Mouse (Mus musculus) midbrain, postnatal 0 days (tissue): ENCODE results near the gene Csf2. TPM values are rescaled to one million over a fixed set of nuclear protein-coding genes. Genes with fewer than 3 reads are reported as not detected.

Experiments used
- ATAC-seq: fragments of 200-750 bp; cut with Nextera tagmentation; 2 replicates; pipeline ENCODE4 v1.8.0; 2017; ENCODE audit warnings: moderate number of reproducible peaks, mild to moderate bottlenecking, moderate TSS enrichment, moderate library complexity; ENCODE audit not compliant: low FRiP score
- DNase-seq: peaks from one replicate; pipeline ENCODE4 v3.0.0-alpha.2; 2015; ENCODE audit warnings: low spot score
- H3K27ac ChIP-seq: fragments of 300-500 bp; sonication (generic); 2 replicates; pipeline ENCODE4 v1.5.1; 2014; ENCODE audit warnings: low read depth, mild to moderate bottlenecking, low read length, mixed read lengths
- H3K27me3 ChIP-seq: fragments of 300-500 bp; sonication (generic); 2 replicates; pipeline ENCODE4 v1.6.1; 2014; ENCODE audit warnings: low read length, control low read depth, mixed read lengths; ENCODE audit not compliant: insufficient read depth
- H3K36me3 ChIP-seq: fragments of 300-500 bp; sonication (generic); 2 replicates; pipeline ENCODE4 v1.6.1; 2014; ENCODE audit warnings: low read length, control low read depth, mixed read lengths; ENCODE audit not compliant: insufficient read depth
- H3K4me1 ChIP-seq: fragments of 300-500 bp; sonication (generic); 2 replicates; pipeline ENCODE4 v1.6.1; 2014; ENCODE audit warnings: mild to moderate bottlenecking, control low read depth, antibody characterized with exemption, low read length, mixed read lengths; ENCODE audit not compliant: insufficient read depth
- H3K4me2 ChIP-seq: fragments of 300-500 bp; sonication (generic); 2 replicates; pipeline ENCODE4 v1.6.1; 2014; ENCODE audit warnings: low read depth, mild to moderate bottlenecking, low read length, mixed read lengths; ENCODE audit not compliant: poor library complexity, severe bottlenecking
- H3K4me3 ChIP-seq: fragments of 300-500 bp; sonication (generic); 2 replicates; pipeline ENCODE4 v1.5.1; 2014; ENCODE audit warnings: low read depth, mild to moderate bottlenecking, low read length, moderate library complexity
- H3K9ac ChIP-seq: fragments of 300-500 bp; sonication (generic); replicated peaks from 2 replicates; pipeline ENCODE4 v1.6.1; 2014; ENCODE audit warnings: mild to moderate bottlenecking, low read length, moderate library complexity, mixed read lengths; ENCODE audit not compliant: poor library complexity, severe bottlenecking
- H3K9me3 ChIP-seq: fragments of 300-500 bp; sonication (generic); 2 replicates; pipeline ENCODE4 v1.6.1; 2016; ENCODE audit warnings: low read length, control low read depth
- CTCF ChIP-seq: IDR thresholded peaks from 2 replicates; pipeline ENCODE4 v1.5.1; 2016; ENCODE audit warnings: antibody characterized with exemption, mild to moderate bottlenecking
- WGBS: fragments of 180-500 bp; shearing (Covaris S2); extraction: QIAGEN DNeasy Blood & Tissue Kit; methylation state at CpG from one replicate; pipeline ENCODE4 v1.1.7; 2014; 5-methylcytosine and 5-hydroxymethylcytosine counted together
- polyA plus RNA-seq: library from polyadenylated mRNA; unstranded; fragments of >200 nt; fragmentation: Nextera tagmentation; extraction: Ambion mirVana; gene quantifications from 2 replicates; pipeline ENCODE4 v1.2.1, GENCODE M21; 2015
- total RNA-seq: library from RNA; depleted of rRNA; stranded (reverse); fragments of >200 nt; gene quantifications from 2 replicates; pipeline ENCODE4 v1.2.3, GENCODE M21; 2014

The Csf2 gene
- total and polyA plus RNA-seq, 2 experiments from 2014 or later, result not detected

GRCm38 (mm10) chr11:54292163-54292562, 42.7 kb upstream of the Csf2 start:
- no peaks in the 10 kb centered on the region for H3K4me1 ChIP-seq
- no peak for TF ChIP-seq CTCF
- 91% methylated on average over 2 of the region's 2 CpGs for WGBS

DNA sequence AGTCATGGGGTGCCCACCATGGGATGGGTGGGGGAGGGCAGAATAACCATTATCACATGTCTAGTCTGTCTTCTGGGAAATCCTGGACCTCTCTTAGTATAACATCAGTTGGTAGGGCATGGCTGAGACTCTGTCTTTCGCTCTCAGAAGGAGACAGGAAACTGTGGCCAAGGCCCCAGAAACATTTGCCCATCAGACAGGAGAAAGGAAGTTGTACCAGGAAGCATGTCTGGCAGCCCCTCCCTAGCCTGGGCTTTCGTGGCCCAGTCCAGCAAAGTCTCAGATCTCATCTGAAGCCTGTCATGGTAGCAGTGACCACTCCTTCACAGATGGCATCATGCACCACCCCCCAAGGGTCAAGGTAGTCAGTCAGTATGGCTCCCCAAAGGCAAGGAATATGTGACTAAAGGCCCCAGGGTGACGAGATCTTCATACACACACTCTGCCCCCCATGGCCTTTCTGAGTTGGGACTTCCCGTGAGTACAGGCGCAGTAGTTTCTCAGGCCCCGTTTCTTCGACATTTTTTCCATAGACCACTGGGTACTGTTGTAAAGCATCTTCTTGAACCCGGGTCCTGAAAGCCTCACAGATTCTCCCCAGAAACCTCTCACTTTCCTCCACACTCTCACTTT, 38.5 kb upstream of the Csf2 start:
- H3K9me3 ChIP-seq, result no peaks in the 10 kb centered on the region
- ATAC-seq, result no peak
- no peaks in the 10 kb centered on the region for H3K36me3 ChIP-seq
- DNase-seq, result no peak
- H3K4me3 ChIP-seq, result no peak overlapping the region
- no peak overlapping the region for H3K27ac ChIP-seq
- no peaks in the 10 kb centered on the region for H3K27me3 ChIP-seq
- no peak overlapping the region for H3K4me2 ChIP-seq
- H3K4me1 ChIP-seq, result no peaks in the 10 kb centered on the region
- WGBS, result 88% methylated on average over 8 of the region's 8 CpGs
- TF ChIP-seq CTCF, result no peak
- no peak overlapping the region for H3K9ac ChIP-seq

More at GRCm38 (mm10) chr11:54292163-54292562, 42.7 kb upstream of the Csf2 start:
- H3K4me2 ChIP-seq, result no peak overlapping the region
- no peaks in the 10 kb centered on the region for H3K36me3 ChIP-seq
- DNase-seq, result no peak
- no peak for ATAC-seq
- no peaks in the 10 kb centered on the region for H3K27me3 ChIP-seq
- H3K9me3 ChIP-seq, result no peaks in the 10 kb centered on the region
- no peak overlapping the region for H3K9ac ChIP-seq
- no peak overlapping the region for H3K4me3 ChIP-seq
- no peak overlapping the region for H3K27ac ChIP-seq

DNA sequence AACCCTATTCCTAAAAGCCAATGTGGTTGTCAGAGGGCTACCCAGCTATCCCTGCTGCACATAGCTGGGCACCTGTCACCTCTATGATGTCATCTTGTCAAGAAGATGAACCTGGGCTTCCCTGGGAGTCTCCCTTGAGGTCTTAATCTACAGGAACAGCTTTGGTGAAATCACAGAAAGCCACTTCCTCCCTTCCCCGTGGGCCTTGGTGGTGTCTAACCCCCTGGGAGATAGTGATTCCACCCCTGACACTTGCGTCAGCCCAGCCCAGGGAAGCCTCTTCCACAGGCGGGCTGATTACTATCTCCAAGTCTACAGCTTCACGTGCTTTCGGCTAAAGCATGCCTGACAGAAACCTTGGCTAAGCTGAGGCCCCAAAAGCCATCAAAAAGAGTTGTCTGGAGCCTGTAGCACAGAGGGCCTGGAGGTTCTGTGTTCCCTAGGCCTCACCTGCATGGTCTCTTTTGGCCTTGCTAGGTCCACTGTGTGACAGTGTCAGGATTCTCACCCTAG, 22.0 kb upstream of the Csf2 start:
- Histone ChIP-seq H3K4me2 (no peak overlapping the region), H3K27me3 (no peaks in the 10 kb centered on the region), H3K4me3 (no peak overlapping the region), H3K4me1 (no peaks in the 10 kb centered on the region), H3K27ac (no peak overlapping the region), H3K9me3 (no peaks in the 10 kb centered on the region), H3K9ac (no peak overlapping the region), H3K36me3 (no peaks in the 10 kb centered on the region)
- no peak for TF ChIP-seq CTCF
- 84% methylated on average over 5 of the region's 5 CpGs for WGBS
- DNase-seq (no peak), ATAC-seq (no peak)

GRCm38 (mm10) chr11:54269191-54269896, 19.9 kb upstream of the Csf2 start:
- H3K27me3 ChIP-seq, result no peaks in the 10 kb centered on the region
- DNase-seq, result no peak
- H3K4me1 ChIP-seq, result no peaks in the 10 kb centered on the region
- no peak overlapping the region for H3K4me2 ChIP-seq
- H3K27ac ChIP-seq, result no peak overlapping the region
- ATAC-seq, result no peak
- H3K9ac ChIP-seq, result no peak overlapping the region
- H3K36me3 ChIP-seq, result no peaks in the 10 kb centered on the region
- 86% methylated on average over 3 of the region's 3 CpGs for WGBS
- H3K9me3 ChIP-seq, result no peaks in the 10 kb centered on the region
- no peak for TF ChIP-seq CTCF
- no peak overlapping the region for H3K4me3 ChIP-seq

DNA sequence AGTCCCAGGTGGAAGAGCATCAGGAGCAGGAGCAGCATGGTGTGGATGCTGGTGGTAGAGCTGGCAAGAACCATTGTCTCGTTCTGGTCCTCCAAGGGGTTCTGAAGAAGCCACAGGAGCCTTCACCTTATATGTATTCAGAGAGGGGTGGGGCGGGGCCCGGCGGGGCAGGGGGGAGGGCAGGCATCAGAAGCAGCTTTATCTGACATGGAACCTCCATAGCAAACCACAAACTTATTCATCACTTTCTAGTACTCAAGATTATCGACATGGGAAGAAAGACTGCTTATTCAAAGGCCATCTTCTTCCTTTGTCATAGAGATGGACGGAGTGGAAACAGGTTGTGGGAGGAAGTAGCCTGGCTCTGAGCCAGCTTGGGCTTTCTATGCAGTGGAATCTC, 17.7 kb upstream of the Csf2 start, which contains the start of gene Il3:
TSS of gene Il3 (minus strand) at position 101 of the 400 bp plus-strand sequence.
- H3K27me3 ChIP-seq, result no peaks in the 10 kb centered on the region
- 80% methylated on average over 6 of the region's 6 CpGs for WGBS
- H3K9ac ChIP-seq, result no peak within 1 kb of the TSS
- TF ChIP-seq CTCF, result no peak
- H3K9me3 ChIP-seq, result no peaks in the 10 kb centered on the region
- ATAC-seq, result no peak
- no peak within 1 kb of the TSS for H3K4me3 ChIP-seq
- H3K4me1 ChIP-seq, result no peaks in the 10 kb centered on the region
- H3K27ac ChIP-seq, result no peak within 1 kb of the TSS
- no peaks in the 10 kb centered on the region for H3K36me3 ChIP-seq
- DNase-seq, result no peak
- no peak within 1 kb of the TSS for H3K4me2 ChIP-seq

DNA sequence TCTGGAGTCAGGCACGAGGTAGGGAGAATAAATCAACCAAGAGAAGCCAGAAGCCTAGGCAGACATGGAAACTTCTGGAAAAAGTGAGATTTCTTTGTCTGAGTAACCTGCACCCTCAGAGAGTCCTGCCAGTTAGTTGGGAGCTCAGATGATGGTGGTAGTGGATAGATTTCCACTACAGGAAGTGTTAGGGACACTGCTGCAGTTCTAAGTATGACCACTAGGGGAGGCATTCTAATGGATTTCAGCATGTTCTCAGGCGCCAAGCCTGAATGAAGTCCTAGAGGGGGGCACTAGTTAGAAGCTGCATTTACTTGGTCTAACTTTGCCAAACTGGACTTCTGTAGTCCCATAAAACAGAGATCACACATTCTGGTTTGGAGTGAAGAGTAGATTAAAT, 15.1 kb upstream of the Csf2 start:
- no peaks in the 10 kb centered on the region for H3K27me3 ChIP-seq
- TF ChIP-seq CTCF, result peak; percentile 81
- no peak for ATAC-seq

More for the DNA sequence above, 15.1 kb upstream of the Csf2 start:
- H3K9ac ChIP-seq, result no peak overlapping the region
- DNase-seq, result peak; percentile 62
- no peaks in the 10 kb centered on the region for H3K36me3 ChIP-seq
- no peak overlapping the region for H3K4me3 ChIP-seq
- 53% methylated on average over 2 of the region's 2 CpGs for WGBS
- H3K27ac ChIP-seq, result no peak overlapping the region
- no peaks in the 10 kb centered on the region for H3K4me1 ChIP-seq
- no peak overlapping the region for H3K4me2 ChIP-seq
- no peaks in the 10 kb centered on the region for H3K9me3 ChIP-seq
